Mouse (Mus musculus): ENCODE data around the gene Cyp2c40.
"Not testable (repeated sequence)": the region's sequence is repeated elsewhere in the genome, so short reads cannot be mapped to it uniquely, and the experiment has no call there.

DNA sequence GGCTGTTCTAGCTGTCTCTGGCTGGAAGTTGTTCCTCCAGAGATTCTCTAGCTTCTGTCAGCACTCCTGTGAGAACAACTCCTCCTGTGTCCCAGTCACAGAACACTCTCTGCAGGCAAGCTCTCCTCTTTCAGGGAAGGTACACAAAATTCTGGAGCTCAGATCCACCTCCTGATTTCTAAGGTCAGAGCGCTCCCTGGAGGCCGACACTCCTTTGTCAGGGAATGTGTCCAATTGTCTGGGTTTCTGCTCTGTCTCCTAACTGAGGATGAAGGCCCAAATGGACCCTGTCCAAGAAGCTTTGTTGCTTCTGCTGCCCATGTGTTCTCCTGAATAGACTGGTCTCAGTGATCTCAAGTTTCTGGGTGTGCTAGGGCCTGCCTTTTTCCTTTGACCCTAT lies 27.2 kb downstream of the Cyp2c40 start:
- TF ChIP-seq CTCF (IDR thresholded peaks at IDR 0.05; ENCODE audit: extremely low read depth, insufficient read depth, insufficient read length, insufficient replicate concordance); POLR2A (IDR thresholded peaks at IDR 0.05; ENCODE audit: low read depth, low read length): not testable (repeated sequence)

Measured in spleen, adult 2 months (tissue).